Mouse (Mus musculus) heart, adult 2 months (tissue): ENCODE results near the gene Grap2.

ENCODE experiments used
- CTCF ChIP-seq: fragments of 200-600 bp; IDR thresholded peaks from 2 replicates; pipeline ENCODE4 v1.8.1; 2022; ENCODE audit warnings: antibody characterized with exemption, mild to moderate bottlenecking, moderate library complexity
- POLR2A ChIP-seq: fragments of 200-500 bp; IDR thresholded peaks from 2 replicates; pipeline ENCODE4 v1.6.1; 2011; ENCODE audit warnings: mild to moderate bottlenecking, low read depth, low read length, control low read depth; ENCODE audit not compliant: insufficient read depth

DNA sequence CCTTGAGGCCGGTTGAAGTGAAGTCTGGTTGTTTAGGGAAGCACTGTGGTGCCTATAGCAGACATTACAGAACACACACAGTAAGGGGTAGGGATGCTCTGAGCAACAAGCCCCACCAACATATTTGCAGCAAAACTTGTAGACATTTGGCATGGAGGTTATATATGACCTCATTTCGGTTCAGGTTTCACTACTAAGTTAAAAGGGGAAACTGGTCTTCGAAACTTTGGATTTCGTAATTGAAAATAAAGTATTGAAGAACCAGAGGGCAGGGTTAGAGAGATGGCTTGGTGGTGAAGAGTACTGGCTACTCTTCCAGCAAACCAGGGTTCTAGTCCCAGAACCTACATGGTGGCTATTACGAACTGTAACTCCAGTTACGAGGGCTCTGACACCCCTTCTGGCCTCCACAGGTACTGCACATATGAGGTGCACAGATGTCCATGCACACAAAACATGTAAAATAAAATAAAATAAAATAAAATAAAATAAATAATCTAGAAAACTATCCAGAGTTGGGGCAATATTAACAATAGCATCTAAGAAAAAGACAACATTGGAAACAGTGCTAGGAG is 8.7 kb upstream of the Grap2 start:
- TF ChIP-seq CTCF (peak; percentile 45), POLR2A (no peak)
